Mouse (Mus musculus) forebrain, embryonic 15.5 days (tissue): ENCODE measurements around the gene Gprc5b. TPM values are rescaled to one million over a fixed set of nuclear protein-coding genes. Genes with fewer than 3 reads are reported as not detected.

Source experiments
- ATAC-seq: fragments of 200-750 bp; cut with Nextera tagmentation; replicated peaks from 2 replicates; pipeline ENCODE4 v1.8.0; 2017; ENCODE audit warnings: mild to moderate bottlenecking, moderate TSS enrichment, moderate library complexity
- H3K27ac ChIP-seq: fragments of 300-500 bp; sonication (generic); replicated peaks from 2 replicates; pipeline ENCODE4 v1.5.1; 2015; ENCODE audit warnings: mild to moderate bottlenecking, inconsistent platforms
- H3K27me3 ChIP-seq: fragments of 300-500 bp; sonication (generic); 2 replicates; pipeline ENCODE4 v1.6.1; 2015; ENCODE audit warnings: inconsistent platforms
- H3K36me3 ChIP-seq: fragments of 300-500 bp; sonication (generic); 2 replicates; pipeline ENCODE4 v1.6.1; 2015; ENCODE audit warnings: mild to moderate bottlenecking, inconsistent platforms
- H3K4me1 ChIP-seq: fragments of 300-500 bp; sonication (generic); 2 replicates; pipeline ENCODE4 v1.6.1; 2015; ENCODE audit warnings: inconsistent platforms
- H3K4me2 ChIP-seq: fragments of 300-500 bp; sonication (generic); replicated peaks from 2 replicates; pipeline ENCODE4 v1.6.1; 2015; ENCODE audit warnings: mild to moderate bottlenecking, inconsistent platforms
- H3K4me3 ChIP-seq: fragments of 300-500 bp; sonication (generic); 2 replicates; pipeline ENCODE4 v1.5.1; 2015; ENCODE audit warnings: mild to moderate bottlenecking, inconsistent platforms
- H3K9ac ChIP-seq: fragments of 300-500 bp; sonication (generic); replicated peaks from 2 replicates; pipeline ENCODE4 v1.6.1; 2015; ENCODE audit warnings: mild to moderate bottlenecking, inconsistent platforms
- H3K9me3 ChIP-seq: fragments of 300-500 bp; sonication (generic); 2 replicates; pipeline ENCODE4 v1.6.1; 2016; ENCODE audit warnings: inconsistent platforms
- WGBS: fragments of 180-500 bp; shearing (Covaris S2); methylation state at CpG from one replicate; pipeline ENCODE4 v1.1.7; 2015; ENCODE audit warnings: mixed read lengths; 5-methylcytosine and 5-hydroxymethylcytosine counted together
- polyA plus RNA-seq: library from polyadenylated mRNA; unstranded; fragments of >200 nt; fragmentation: Nextera tagmentation; extraction: Ambion mirVana; gene quantifications from 2 replicates; pipeline ENCODE4 v1.2.1, GENCODE M21; 2015

Gene Gprc5b
- polyA plus RNA-seq, 1 experiment from 2014 or later = 6.5 TPM

GRCm38 (mm10) chr7:118968870-118969269, 26.1 kb downstream of the Gprc5b start:
- 87% methylated on average over 3 of the region's 3 CpGs for WGBS

GRCm38 (mm10) chr7:118965198-118965597, 29.8 kb downstream of the Gprc5b start:
- no peak overlapping the region for H3K4me2 ChIP-seq
- H3K27ac ChIP-seq = no peak overlapping the region
- peaks cover 3% of the 10 kb centered on the region; the same call in 1 of the 2 replicates for H3K36me3 ChIP-seq
- H3K27me3 ChIP-seq = no peaks in the 10 kb centered on the region
- H3K9me3 ChIP-seq = no peaks in the 10 kb centered on the region
- WGBS = 38% methylated on average over 7 of the region's 7 CpGs
- no peak overlapping the region for H3K4me3 ChIP-seq
- no peak overlapping the region for H3K9ac ChIP-seq
- no peaks in the 10 kb centered on the region for H3K4me1 ChIP-seq
- ATAC-seq = no peak

More at GRCm38 (mm10) chr7:118968870-118969269, 26.1 kb downstream of the Gprc5b start:
- Histone ChIP-seq H3K36me3 (peaks cover 5% of the 10 kb centered on the region; the same call in 1 of the 2 replicates), H3K9me3 (no peaks in the 10 kb centered on the region), H3K4me3 (no peak overlapping the region), H3K9ac (no peak overlapping the region), H3K4me1 (0 out of 2 replicates have a peak, but pooled peaks cover 8% of the 10 kb centered on the region), H3K27me3 (no peaks in the 10 kb centered on the region), H3K4me2 (no peak overlapping the region), H3K27ac (no peak overlapping the region)
- ATAC-seq = no peak

- WGBS = 6% methylated on average over 3 of the region's 3 CpGs
- Histone ChIP-seq H3K9ac (no peak overlapping the region), H3K27me3 (no peaks in the 10 kb centered on the region), H3K36me3 (peaks cover 3% of the 10 kb centered on the region; the same call in 1 of the 2 replicates), H3K9me3 (no peaks in the 10 kb centered on the region), H3K4me3 (no peak overlapping the region), H3K27ac (no peak overlapping the region), H3K4me2 (no peak overlapping the region), H3K4me1 (no peaks in the 10 kb centered on the region)
- ATAC-seq = no peak
Measured at GRCm38 (mm10) chr7:118964777-118965176, 30.2 kb downstream of the Gprc5b start.

- no peak for ATAC-seq
- 74% methylated on average over 7 of the region's 7 CpGs for WGBS
- H3K36me3 ChIP-seq = no peaks in the 10 kb centered on the region
- H3K9me3 ChIP-seq = no peaks in the 10 kb centered on the region
- H3K4me1 ChIP-seq = no peaks in the 10 kb centered on the region
- H3K27me3 ChIP-seq = no peaks in the 10 kb centered on the region
- no peak overlapping the region for H3K9ac ChIP-seq
- no peak overlapping the region for H3K4me2 ChIP-seq
- H3K27ac ChIP-seq = no peak overlapping the region
- H3K4me3 ChIP-seq = no peak overlapping the region
Measured at GRCm38 (mm10) chr7:118959209-118959608, 35.8 kb downstream of the Gprc5b start.

GRCm38 (mm10) chr7:118956616-118957246, 38.3 kb downstream of the Gprc5b start:
- no peaks in the 10 kb centered on the region for H3K36me3 ChIP-seq
- WGBS = 83% methylated on average over 4 of the region's 4 CpGs

GRCm38 (mm10) chr7:118954968-118955367, 40.0 kb downstream of the Gprc5b start:
- H3K4me3 ChIP-seq = no peak overlapping the region
- H3K9me3 ChIP-seq = no peaks in the 10 kb centered on the region
- H3K36me3 ChIP-seq = no peaks in the 10 kb centered on the region
- no peak overlapping the region for H3K27ac ChIP-seq
- WGBS = 96% methylated on average over 1 of the region's 1 CpGs
- H3K4me2 ChIP-seq = no peak overlapping the region
- ATAC-seq = no peak
- no peak overlapping the region for H3K9ac ChIP-seq
- no peaks in the 10 kb centered on the region for H3K27me3 ChIP-seq
- no peaks in the 10 kb centered on the region for H3K4me1 ChIP-seq

More at GRCm38 (mm10) chr7:118956616-118957246, 38.3 kb downstream of the Gprc5b start:
- Histone ChIP-seq H3K4me2 (no peak overlapping the region), H3K4me3 (no peak overlapping the region), H3K4me1 (no peaks in the 10 kb centered on the region), H3K27me3 (no peaks in the 10 kb centered on the region), H3K27ac (no peak overlapping the region), H3K9me3 (no peaks in the 10 kb centered on the region), H3K9ac (no peak overlapping the region)
- ATAC-seq = no peak

- no peak overlapping the region for H3K4me3 ChIP-seq
- no peak overlapping the region for H3K4me2 ChIP-seq
- no peak overlapping the region for H3K9ac ChIP-seq
- H3K4me1 ChIP-seq = peaks cover 2% of the 10 kb centered on the region; the same call in 1 of the 2 replicates
- no peaks in the 10 kb centered on the region for H3K36me3 ChIP-seq
- whole genome bisulfite sequencing = 47% methylated on average over 11 of the region's 11 CpGs
- 0 out of 2 replicates have a peak, but pooled peaks have one; percentile 16 for ATAC-seq
- no peaks in the 10 kb centered on the region for H3K27me3 ChIP-seq
- no peak overlapping the region for H3K27ac ChIP-seq
- H3K9me3 ChIP-seq = no peaks in the 10 kb centered on the region
Measured at GRCm38 (mm10) chr7:118953626-118954282, 41.3 kb downstream of the Gprc5b start.

GRCm38 (mm10) chr7:118949749-118950148, 45.3 kb downstream of the Gprc5b start:
- 39% methylated on average over 7 of the region's 7 CpGs for WGBS
- Histone ChIP-seq H3K4me2 (no peak overlapping the region), H3K9me3 (no peaks in the 10 kb centered on the region), H3K36me3 (no peaks in the 10 kb centered on the region), H3K4me1 (peaks cover 3% of the 10 kb centered on the region; the same call in 1 of the 2 replicates), H3K9ac (no peak overlapping the region), H3K27me3 (no peaks in the 10 kb centered on the region), H3K27ac (no peak overlapping the region), H3K4me3 (no peak overlapping the region)
- ATAC-seq = no peak

- ATAC-seq = no peak
- Histone ChIP-seq H3K9me3 (no peaks in the 10 kb centered on the region), H3K4me1 (peaks cover 3% of the 10 kb centered on the region; the same call in 1 of the 2 replicates), H3K36me3 (no peaks in the 10 kb centered on the region), H3K4me3 (no peak overlapping the region), H3K27ac (no peak overlapping the region), H3K9ac (no peak overlapping the region), H3K27me3 (no peaks in the 10 kb centered on the region), H3K4me2 (no peak overlapping the region)
- 45% methylated on average over 2 of the region's 2 CpGs for WGBS
Measured at GRCm38 (mm10) chr7:118948677-118949282, 46.2 kb downstream of the Gprc5b start.

GRCm38 (mm10) chr7:118947241-118947640, 47.8 kb downstream of the Gprc5b start:
- no peaks in the 10 kb centered on the region for H3K27me3 ChIP-seq
- H3K27ac ChIP-seq = no peak overlapping the region

GRCm38 (mm10) chr7:118944884-118945283, 50.1 kb downstream of the Gprc5b start:
- no peaks in the 10 kb centered on the region for H3K9me3 ChIP-seq

More at GRCm38 (mm10) chr7:118947241-118947640, 47.8 kb downstream of the Gprc5b start:
- Histone ChIP-seq H3K36me3 (no peaks in the 10 kb centered on the region), H3K4me1 (peaks cover 6% of the 10 kb centered on the region; the same call in 1 of the 2 replicates), H3K9me3 (no peaks in the 10 kb centered on the region), H3K4me3 (no peak overlapping the region), H3K9ac (no peak overlapping the region), H3K4me2 (no peak overlapping the region)
- ATAC-seq = no peak
- whole genome bisulfite sequencing = 68% methylated on average over 3 of the region's 3 CpGs

GRCm38 (mm10) chr7:118943170-118943569, 51.8 kb downstream of the Gprc5b start:
- no peaks in the 10 kb centered on the region for H3K27me3 ChIP-seq
- no peak overlapping the region for H3K4me2 ChIP-seq
- no peak for ATAC-seq

More at GRCm38 (mm10) chr7:118944884-118945283, 50.1 kb downstream of the Gprc5b start:
- Histone ChIP-seq H3K9ac (no peak overlapping the region), H3K4me2 (no peak overlapping the region), H3K27ac (no peak overlapping the region), H3K27me3 (no peaks in the 10 kb centered on the region), H3K4me3 (no peak overlapping the region), H3K4me1 (peaks cover 6% of the 10 kb centered on the region; the same call in 1 of the 2 replicates), H3K36me3 (no peaks in the 10 kb centered on the region)
- no peak for ATAC-seq
- 29% methylated on average over 2 of the region's 2 CpGs for WGBS

More at GRCm38 (mm10) chr7:118943170-118943569, 51.8 kb downstream of the Gprc5b start:
- H3K36me3 ChIP-seq = no peaks in the 10 kb centered on the region
- no peaks in the 10 kb centered on the region for H3K9me3 ChIP-seq
- 65% methylated on average over 7 of the region's 7 CpGs for WGBS
- 0 out of 2 replicates have a peak, but pooled peaks cover 3% of the 10 kb centered on the region for H3K4me1 ChIP-seq
- no peak overlapping the region for H3K4me3 ChIP-seq
- H3K27ac ChIP-seq = no peak overlapping the region
- no peak overlapping the region for H3K9ac ChIP-seq
